Mouse (Mus musculus): ENCODE data around the gene 4930562C15Rik. TPM values are rescaled to one million over a fixed set of nuclear protein-coding genes. Genes with fewer than 3 reads are reported as not detected.

Gene 4930562C15Rik
- polyA plus RNA-seq (2014; fragmentation: Illumina TruSeq; extraction: RNeasy Lipid Tissue Mini Kit (QIAGEN cat#74804); ENCODE audit: insufficient read depth, low read depth, low replicate concordance), result 1.4 TPM

DNA sequence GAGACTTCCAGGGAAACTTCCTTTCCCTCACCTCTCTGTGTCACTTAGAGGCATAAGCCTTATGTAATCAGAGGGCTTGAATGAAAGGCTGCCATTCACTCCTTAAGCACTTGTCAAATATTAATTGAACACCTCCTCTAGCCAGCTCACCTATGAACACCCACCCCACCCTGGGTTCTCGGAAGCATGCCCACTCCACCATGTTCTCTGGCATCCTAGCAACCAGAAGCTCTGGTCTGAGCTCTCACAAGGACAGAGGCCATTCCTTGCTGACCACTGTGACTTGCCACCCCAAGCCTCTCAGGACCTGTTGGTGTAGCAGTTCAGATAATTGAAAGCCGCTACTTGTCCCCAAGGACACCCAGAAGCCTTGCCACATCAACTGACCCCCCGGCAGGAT is at the start of gene 4930562C15Rik:
TSS of gene 4930562C15Rik (plus strand) at position 226 of the 400 bp plus-strand sequence.

GRCm38 (mm10) chr16:4789810-4790559 is 45.2 kb upstream of the 4930562C15Rik start, which contains the start of gene Cdip1:
Gene Cdip1, minus strand, starts transcription at chr16:4790292.

GRCm38 (mm10) chr16:4880136-4880825 is 45.1 kb downstream of the 4930562C15Rik start, which contains the start of gene Ubald1:
Gene Ubald1, minus strand, starts transcription at chr16:4880315.

GRCm38 (mm10) chr16:4885760-4886689 is 50.8 kb downstream of the 4930562C15Rik start, which contains the start of gene Mgrn1:
Gene Mgrn1, plus strand, starts transcription at chr16:4886249.

Other genes with a start within 250 kb of the 4930562C15Rik start
- gene Glis2, start 240.7 kb upstream of the 4930562C15Rik start, polyA plus RNA-seq (2014; fragmentation: Illumina TruSeq; extraction: RNeasy Lipid Tissue Mini Kit (QIAGEN cat#74804); ENCODE audit: insufficient read depth, low read depth, low replicate concordance), result 16.7 TPM
- gene Pam16, start 210.4 kb upstream of the 4930562C15Rik start, polyA plus RNA-seq (2014; fragmentation: Illumina TruSeq; extraction: RNeasy Lipid Tissue Mini Kit (QIAGEN cat#74804); ENCODE audit: insufficient read depth, low read depth, low replicate concordance), result 57.6 TPM
- gene Vasn, start 195.5 kb upstream of the 4930562C15Rik start, polyA plus RNA-seq (2014; fragmentation: Illumina TruSeq; extraction: RNeasy Lipid Tissue Mini Kit (QIAGEN cat#74804); ENCODE audit: insufficient read depth, low read depth, low replicate concordance), result 19.4 TPM
- gene Dnaja3, start 195.4 kb upstream of the 4930562C15Rik start, polyA plus RNA-seq (2014; fragmentation: Illumina TruSeq; extraction: RNeasy Lipid Tissue Mini Kit (QIAGEN cat#74804); ENCODE audit: insufficient read depth, low read depth, low replicate concordance), result 25.0 TPM
- gene Coro7, start 155.6 kb upstream of the 4930562C15Rik start, polyA plus RNA-seq (2014; fragmentation: Illumina TruSeq; extraction: RNeasy Lipid Tissue Mini Kit (QIAGEN cat#74804); ENCODE audit: insufficient read depth, low read depth, low replicate concordance), result 11.4 TPM
- 2.9 TPM for gene Nmral1, start 116.1 kb upstream of the 4930562C15Rik start, polyA plus RNA-seq (2014; fragmentation: Illumina TruSeq; extraction: RNeasy Lipid Tissue Mini Kit (QIAGEN cat#74804); ENCODE audit: insufficient read depth, low read depth, low replicate concordance)
- gene Hmox2, start 109.1 kb upstream of the 4930562C15Rik start, polyA plus RNA-seq (2014; fragmentation: Illumina TruSeq; extraction: RNeasy Lipid Tissue Mini Kit (QIAGEN cat#74804); ENCODE audit: insufficient read depth, low read depth, low replicate concordance), result 65.9 TPM
- gene Cdip1, start 45.1 kb upstream of the 4930562C15Rik start, polyA plus RNA-seq (2014; fragmentation: Illumina TruSeq; extraction: RNeasy Lipid Tissue Mini Kit (QIAGEN cat#74804); ENCODE audit: insufficient read depth, low read depth, low replicate concordance), result 24.1 TPM
- 32.6 TPM for gene Ubald1, start 44.9 kb downstream of the 4930562C15Rik start, polyA plus RNA-seq (2014; fragmentation: Illumina TruSeq; extraction: RNeasy Lipid Tissue Mini Kit (QIAGEN cat#74804); ENCODE audit: insufficient read depth, low read depth, low replicate concordance)
- gene Mgrn1, start 50.8 kb downstream of the 4930562C15Rik start, polyA plus RNA-seq (2014; fragmentation: Illumina TruSeq; extraction: RNeasy Lipid Tissue Mini Kit (QIAGEN cat#74804); ENCODE audit: insufficient read depth, low read depth, low replicate concordance), result 34.5 TPM
- 44.3 TPM for gene Nudt16l1, start 103.3 kb downstream of the 4930562C15Rik start, polyA plus RNA-seq (2014; fragmentation: Illumina TruSeq; extraction: RNeasy Lipid Tissue Mini Kit (QIAGEN cat#74804); ENCODE audit: insufficient read depth, low read depth, low replicate concordance)
- gene Anks3, start 128.8 kb downstream of the 4930562C15Rik start, polyA plus RNA-seq (2014; fragmentation: Illumina TruSeq; extraction: RNeasy Lipid Tissue Mini Kit (QIAGEN cat#74804); ENCODE audit: insufficient read depth, low read depth, low replicate concordance), result 23.2 TPM
- gene Sept12, start 162.4 kb downstream of the 4930562C15Rik start, polyA plus RNA-seq (2014; fragmentation: Illumina TruSeq; extraction: RNeasy Lipid Tissue Mini Kit (QIAGEN cat#74804); ENCODE audit: insufficient read depth, low read depth, low replicate concordance), result not detected
- gene Smim22, start 171.9 kb downstream of the 4930562C15Rik start, polyA plus RNA-seq (2014; fragmentation: Illumina TruSeq; extraction: RNeasy Lipid Tissue Mini Kit (QIAGEN cat#74804); ENCODE audit: insufficient read depth, low read depth, low replicate concordance), result 90.9 TPM
- 43.6 TPM for gene Rogdi, start 178.1 kb downstream of the 4930562C15Rik start, polyA plus RNA-seq (2014; fragmentation: Illumina TruSeq; extraction: RNeasy Lipid Tissue Mini Kit (QIAGEN cat#74804); ENCODE audit: insufficient read depth, low read depth, low replicate concordance)
- 45.3 TPM for gene Glyr1, start 214.4 kb downstream of the 4930562C15Rik start, polyA plus RNA-seq (2014; fragmentation: Illumina TruSeq; extraction: RNeasy Lipid Tissue Mini Kit (QIAGEN cat#74804); ENCODE audit: insufficient read depth, low read depth, low replicate concordance)
- gene Ubn1, start 214.6 kb downstream of the 4930562C15Rik start, polyA plus RNA-seq (2014; fragmentation: Illumina TruSeq; extraction: RNeasy Lipid Tissue Mini Kit (QIAGEN cat#74804); ENCODE audit: insufficient read depth, low read depth, low replicate concordance), result 15.9 TPM

All from lung, adult 10 weeks (tissue).